Mouse (Mus musculus) layer of hippocampus, postnatal 14 days (tissue): ENCODE measurements at regions not wholly inside any gene's neighbourhood (a gene's known extent, or its start where the extent isn't known, plus 50 kb on each side); places are given as distances from the start of the nearest gene placed in this dataset.

Experiments used
- DNase-seq, 2 experiments: peaks; one replicate each; pipeline ENCODE4 v3.0.0; 2021 to 2022; ENCODE audit warnings: low spot score in 2 of 2, mixed read lengths in 1 of 2

GRCm38 (mm10) chr10:125467503-125467902, 78.2 kb upstream of the Slc16a7 start:
- no peak for DNase-seq

- DNase-seq: no peak
These were observed 99.1 kb upstream of the Slc16a7 start for GRCm38 (mm10) chr10:125488350-125488749.

GRCm38 (mm10) chr10:125490395-125490794, 101.1 kb upstream of the Slc16a7 start:
- DNase-seq: peak in 1 of 2 experiments; percentile 3

DNA sequence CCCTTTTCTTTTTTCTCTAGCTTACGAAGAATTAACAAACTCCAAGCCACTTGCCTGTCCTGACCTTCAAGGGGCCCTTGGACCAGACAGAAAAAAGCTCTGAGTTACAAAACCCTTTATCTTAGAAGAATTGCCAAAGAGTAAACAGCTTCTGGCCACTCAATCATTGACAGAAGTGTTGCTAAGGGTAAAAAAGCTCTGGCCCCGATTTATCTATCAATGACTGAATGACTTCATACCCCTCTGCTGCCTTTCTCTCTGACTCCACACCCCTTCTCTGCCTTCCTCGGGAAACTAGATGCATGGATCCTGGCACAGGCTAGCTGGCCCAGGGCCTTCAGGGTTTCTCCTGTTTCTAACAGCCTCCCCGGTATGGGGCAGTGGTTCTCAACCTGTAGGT, 105.2 kb upstream of the Slc16a7 start:
- DNase-seq: no peak

GRCm38 (mm10) chr10:125498347-125498746, 109.1 kb upstream of the Slc16a7 start:
- peak in 1 of 2 experiments; percentile 39 for DNase-seq

DNA sequence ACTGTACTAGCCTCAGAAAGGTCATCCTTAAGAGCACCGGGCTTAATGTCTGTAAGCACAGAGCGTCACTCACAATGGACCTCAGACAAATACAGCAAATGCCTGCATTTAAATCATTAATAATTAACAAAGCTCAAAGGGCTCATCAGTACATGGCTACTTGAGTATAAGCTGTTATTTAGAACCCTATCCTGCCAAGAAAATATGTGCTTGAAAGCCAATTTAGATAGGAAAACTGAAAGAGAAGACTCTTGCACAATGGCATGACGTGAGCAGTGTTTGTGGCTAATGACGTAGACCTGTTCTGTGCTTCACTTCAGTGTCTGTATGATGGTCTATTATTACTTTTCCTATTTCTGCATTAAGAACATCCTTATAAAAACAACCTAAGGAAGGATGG, 111.1 kb upstream of the Slc16a7 start:
- DNase-seq: no peak

DNA sequence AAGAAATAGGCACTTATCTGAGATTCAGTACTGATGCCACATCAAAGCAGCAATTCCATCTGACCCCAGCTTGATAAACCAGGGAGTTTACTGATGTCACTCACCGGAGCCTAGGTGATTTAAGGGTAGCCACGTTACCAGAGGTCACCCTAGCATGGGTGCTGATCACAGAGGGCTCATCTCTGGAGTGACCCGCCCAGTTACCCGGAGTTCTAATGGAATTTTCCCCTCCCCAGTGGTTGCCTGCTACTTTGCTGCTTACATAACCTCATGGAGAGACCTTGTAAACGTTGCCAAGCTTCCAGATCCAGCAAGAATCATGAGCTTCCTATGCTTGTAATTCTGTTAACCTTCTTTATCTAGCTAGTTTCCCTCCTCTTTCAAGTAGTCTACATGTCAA, 125.8 kb upstream of the Slc16a7 start:
- DNase-seq: no peak

- no peak for DNase-seq
These were observed 141.6 kb upstream of the Slc16a7 start for GRCm38 (mm10) chr10:125530876-125531275.

- peak in 1 of 2 experiments; percentile 31 for DNase-seq
These were observed 149.1 kb upstream of the Slc16a7 start for GRCm38 (mm10) chr10:125538316-125538715.

- peak in 1 of 2 experiments; percentile 20 for DNase-seq
These were observed 197.4 kb upstream of the Slc16a7 start for GRCm38 (mm10) chr10:125586489-125587147.

DNA sequence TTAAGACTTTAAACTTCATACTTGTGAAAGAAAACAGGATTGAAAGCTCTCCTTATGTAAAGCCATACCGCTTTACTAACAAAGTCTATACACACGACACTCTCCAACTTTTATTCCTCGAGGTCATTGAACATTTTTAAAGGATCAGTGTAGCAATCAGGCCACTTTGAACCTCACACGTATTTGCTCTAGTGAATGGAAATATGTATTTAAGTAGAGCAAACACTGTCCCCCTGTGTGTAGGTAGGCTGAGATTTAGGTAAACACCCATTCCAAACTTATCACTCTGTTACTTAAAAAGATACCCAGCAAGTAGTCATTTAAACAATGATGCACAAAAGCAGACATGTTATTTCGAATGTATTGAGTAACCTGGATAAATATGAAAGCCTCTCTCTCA, 203.7 kb upstream of the Slc16a7 start:
- DNase-seq: no peak

- DNase-seq: no peak
These were observed 218.7 kb upstream of the Slc16a7 start for GRCm38 (mm10) chr10:125607787-125608617.

DNA sequence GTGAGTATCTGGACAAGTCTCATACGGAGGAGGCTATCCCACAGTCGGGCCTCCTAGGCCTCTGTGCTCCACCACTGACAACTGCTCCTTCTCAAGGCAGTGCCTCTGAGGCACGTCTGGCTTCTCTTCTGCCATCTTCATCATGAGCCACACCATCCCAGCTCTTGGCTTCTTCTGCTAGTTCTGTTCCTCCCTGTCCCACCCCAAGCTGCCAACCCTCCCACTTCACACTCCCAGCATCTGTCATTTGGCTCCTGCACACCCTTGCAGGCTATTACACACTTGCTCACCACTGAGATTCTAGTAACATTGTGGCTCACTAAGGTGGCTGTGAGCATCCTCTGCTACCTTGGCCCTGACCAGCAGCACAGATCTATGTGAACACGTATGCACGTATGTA, 221.1 kb upstream of the Slc16a7 start:
- peak; percentile 21 to 64 for DNase-seq

DNA sequence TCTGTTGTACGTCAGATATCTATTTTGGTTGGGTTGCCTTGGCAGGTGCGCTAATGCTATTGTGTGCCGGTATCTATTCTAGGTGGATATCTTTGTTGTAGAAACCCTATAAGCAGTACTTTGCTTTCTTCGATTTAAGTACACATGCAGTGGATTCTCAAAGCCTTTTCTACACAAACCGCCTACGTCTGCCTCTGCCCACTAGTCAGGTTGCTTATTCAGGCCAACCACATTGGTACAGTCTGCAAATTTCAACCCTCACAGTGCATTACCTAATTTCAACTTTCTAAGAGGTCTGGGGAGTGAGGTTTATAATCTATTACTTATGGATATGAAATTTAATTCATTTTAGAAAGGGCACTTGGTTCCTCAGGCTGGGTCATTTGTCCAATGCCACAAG, 223.5 kb upstream of the Slc16a7 start:
- peak in 1 of 2 experiments; percentile 24 for DNase-seq

- DNase-seq: no peak
These were observed 232.1 kb upstream of the Slc16a7 start for GRCm38 (mm10) chr10:125621376-125621775.

GRCm38 (mm10) chr10:125623836-125624235, 234.6 kb upstream of the Slc16a7 start:
- DNase-seq: no peak

DNA sequence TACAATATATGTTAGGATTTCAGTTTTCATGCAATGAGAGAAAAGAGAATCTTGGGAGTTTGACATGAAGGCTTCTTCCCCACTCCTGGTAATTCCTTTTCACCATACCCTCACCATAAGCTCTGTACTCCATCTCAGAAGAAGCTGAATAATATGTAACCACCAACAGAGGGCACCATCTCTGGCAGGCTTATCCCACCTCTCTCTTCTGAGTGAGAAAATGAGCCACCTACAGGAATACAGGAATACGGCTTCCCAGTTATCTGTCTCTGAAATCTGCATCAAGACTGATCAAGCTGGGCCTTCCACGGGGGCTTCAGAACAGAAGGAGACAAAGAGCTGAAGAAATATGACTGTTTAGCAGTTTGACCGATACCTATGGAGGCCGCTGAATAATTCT, 278.6 kb upstream of the Slc16a7 start:
- no peak for DNase-seq

GRCm38 (mm10) chr10:125673637-125674036, 284.4 kb upstream of the Slc16a7 start:
- DNase-seq: no peak

GRCm38 (mm10) chr10:125679644-125680043, 286.3 kb upstream of the Lrig3 start:
- DNase-seq: no peak

- DNase-seq: no peak
These were observed 280.8 kb upstream of the Lrig3 start for GRCm38 (mm10) chr10:125685130-125685529.

- DNase-seq: peak; percentile 22 to 32
These were observed 272.5 kb upstream of the Lrig3 start for GRCm38 (mm10) chr10:125693505-125693904.

DNA sequence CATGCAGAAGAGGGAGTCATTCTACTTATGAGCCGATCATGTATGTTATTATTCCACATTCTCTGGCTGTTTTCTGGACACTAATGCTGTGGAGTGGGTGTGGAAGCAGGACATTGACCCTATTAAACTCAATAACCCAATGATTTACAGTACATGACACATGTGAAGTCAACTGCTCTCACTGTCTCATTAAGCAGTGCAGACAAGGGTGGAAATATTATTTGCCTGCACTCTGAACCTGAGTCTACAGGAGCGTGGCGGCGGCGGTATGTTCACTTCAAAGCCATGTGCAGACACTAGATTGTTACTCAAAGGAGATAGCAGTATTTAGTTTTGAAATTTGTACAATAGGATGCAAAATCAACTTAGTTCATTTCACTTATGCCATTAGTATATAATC, 269.8 kb upstream of the Lrig3 start:
- no peak for DNase-seq
